Mouse (Mus musculus) liver, postnatal 0 days (tissue): ENCODE data around the gene Gm21866. TPM values are rescaled to one million over a fixed set of nuclear protein-coding genes. Genes with fewer than 3 reads are reported as not detected.
"Not testable (repeated sequence)": the region's sequence is repeated elsewhere in the genome, so short reads cannot be mapped to it uniquely, and the experiment has no call there.

Source experiments
- ATAC-seq: fragments of 200-750 bp; cut with Nextera tagmentation; 2 replicates; pipeline ENCODE4 v1.8.0; 2017; ENCODE audit warnings: mild to moderate bottlenecking, moderate library complexity
- DNase-seq: peaks from one replicate; pipeline ENCODE4 v3.0.0-alpha.2; 2016
- H3K27ac ChIP-seq: fragments of 300-500 bp; sonication (generic); 2 replicates; pipeline ENCODE4 v1.5.1; 2014; ENCODE audit warnings: antibody characterized with exemption, moderate library complexity, mild to moderate bottlenecking, low read depth
- H3K27me3 ChIP-seq: fragments of 300-500 bp; sonication (generic); 2 replicates; pipeline ENCODE4 v1.6.1; 2014; ENCODE audit warnings: low read length, control low read depth, mixed read lengths; ENCODE audit not compliant: insufficient read depth
- H3K36me3 ChIP-seq: fragments of 300-500 bp; sonication (generic); replicated peaks from 2 replicates; pipeline ENCODE4 v1.6.1; 2014; ENCODE audit warnings: mild to moderate bottlenecking, control low read depth, low read length, moderate library complexity, mixed read lengths; ENCODE audit not compliant: insufficient read depth
- H3K4me1 ChIP-seq: fragments of 300-500 bp; sonication (generic); 2 replicates; pipeline ENCODE4 v1.6.1; 2014; ENCODE audit warnings: antibody characterized with exemption, mild to moderate bottlenecking, control low read depth; ENCODE audit not compliant: insufficient read depth
- H3K4me2 ChIP-seq: fragments of 300-500 bp; sonication (generic); 2 replicates; pipeline ENCODE4 v1.6.1; 2014; ENCODE audit warnings: low read depth, mild to moderate bottlenecking, low read length, moderate library complexity, mixed read lengths
- H3K4me3 ChIP-seq: fragments of 300-500 bp; sonication (generic); 2 replicates; pipeline ENCODE4 v1.5.1; 2014; ENCODE audit warnings: low read depth, low read length
- H3K9ac ChIP-seq: fragments of 300-500 bp; sonication (generic); replicated peaks from 2 replicates; pipeline ENCODE4 v1.6.1; 2014; ENCODE audit warnings: mild to moderate bottlenecking, moderate library complexity
- H3K9me3 ChIP-seq: fragments of 300-500 bp; sonication (generic); 2 replicates; pipeline ENCODE4 v1.6.1; 2016; ENCODE audit warnings: mild to moderate bottlenecking, control low read depth, low read length, mixed read lengths
- WGBS: fragments of 180-500 bp; shearing (Covaris S2); extraction: QIAGEN DNeasy Blood & Tissue Kit; methylation state at CpG from one replicate; pipeline ENCODE4 v1.1.7; 2014; ENCODE audit not compliant: insufficient replicate concordance; 5-methylcytosine and 5-hydroxymethylcytosine counted together
- polyA plus RNA-seq: library from polyadenylated mRNA; unstranded; fragments of >200 nt; fragmentation: Nextera tagmentation; extraction: Ambion mirVana; gene quantifications from 2 replicates; pipeline ENCODE4 v1.2.1, GENCODE M21; 2015

Gm21866 gene
- polyA plus RNA-seq, result not detected in 2 replicates

GRCm38 (mm10) chrY:13465479-13465878, at the start of gene Gm21866:
Gm21866 (minus strand) TSS chrY:13465579.
- not testable (repeated sequence) for H3K4me2 ChIP-seq, H3K27me3 ChIP-seq, H3K27ac ChIP-seq, ATAC-seq, H3K4me1 ChIP-seq, H3K9ac ChIP-seq, H3K9me3 ChIP-seq, DNase-seq, H3K36me3 ChIP-seq, H3K4me3 ChIP-seq
- 33% methylated on average over 1 of the region's 3 CpGs for WGBS

GRCm38 (mm10) chrY:13493726-13494125, 28.3 kb upstream of the Gm21866 start, which contains the start of gene Gm20773:
Gm20773 (plus strand) TSS chrY:13494026.
- H3K9ac ChIP-seq, H3K4me2 ChIP-seq, H3K4me1 ChIP-seq, DNase-seq, ATAC-seq, H3K36me3 ChIP-seq, H3K4me3 ChIP-seq, H3K27me3 ChIP-seq, H3K9me3 ChIP-seq, H3K27ac ChIP-seq: not testable (repeated sequence)
- no CpG with 5 or more reads among the region's 1 CpGs for WGBS

Other genes with a start within 250 kb of the Gm21866 start
- gene Gm21828, start 241.7 kb downstream of the Gm21866 start, polyA plus RNA-seq, result not detected in 2 replicates
- not detected in 2 replicates for gene Gm21440, start 213.2 kb downstream of the Gm21866 start, polyA plus RNA-seq
- gene Gm21454, start 213.1 kb downstream of the Gm21866 start, polyA plus RNA-seq, result not detected in 2 replicates
- not detected in 2 replicates for gene Gm21725, start 116.5 kb downstream of the Gm21866 start, polyA plus RNA-seq
- gene Gm20773, start 28.4 kb upstream of the Gm21866 start, polyA plus RNA-seq, result not detected in 2 replicates